Mouse (Mus musculus) urinary bladder, postnatal 4 days (tissue): ENCODE results near the gene 5430402E10Rik.
"Not testable (repeated sequence)": the region's sequence is repeated elsewhere in the genome, so short reads cannot be mapped to it uniquely, and the experiment has no call there.

Source experiments
- DNase-seq, 2 experiments: peaks; one replicate each; pipeline ENCODE4 v3.0.0; 2021 to 2022; ENCODE audit warnings: low spot score in 2 of 2

Gene 5430402E10Rik

GRCm38 (mm10) chrX:77924962-77925361, at the start of gene 5430402E10Rik:
TSS of gene 5430402E10Rik (minus strand) at chrX:77925062.
- not testable (repeated sequence) for DNase-seq

GRCm38 (mm10) chrX:77880033-77880432, 44.8 kb downstream of the 5430402E10Rik start:
- not testable (repeated sequence) for DNase-seq
